Mouse (Mus musculus) cortical plate, adult 2 months (tissue): Measurements from ENCODE around the gene Ddx52. TPM values are rescaled to one million over a fixed set of nuclear protein-coding genes. Genes with fewer than 3 reads are reported as not detected.

Experiments
- H3K27ac ChIP-seq: fragments of 200-500 bp; 2 replicates; pipeline ENCODE4 v1.5.1; 2012; ENCODE audit warnings: low read length, control low read depth, inconsistent platforms; ENCODE audit not compliant: insufficient read depth
- H3K4me1 ChIP-seq: fragments of 200-500 bp; 2 replicates; pipeline ENCODE4 v1.6.1; 2011; ENCODE audit warnings: low read length; ENCODE audit not compliant: control insufficient read depth, insufficient read depth
- H3K4me3 ChIP-seq: fragments of 200-500 bp; 2 replicates; pipeline ENCODE4 v1.5.1; 2011; ENCODE audit warnings: mild to moderate bottlenecking, low read length, control low read depth; ENCODE audit not compliant: insufficient read depth
- CTCF ChIP-seq: fragments of 200-500 bp; IDR thresholded peaks from 2 replicates; pipeline ENCODE4 v1.5.1; 2011; ENCODE audit warnings: mild to moderate bottlenecking, control low read depth, low read length; ENCODE audit not compliant: insufficient read depth; ENCODE audit errors: extremely low read depth
- POLR2A ChIP-seq: fragments of 200-500 bp; IDR thresholded peaks from 2 replicates; pipeline ENCODE4 v1.6.1; 2011; ENCODE audit warnings: mild to moderate bottlenecking, low read length, control low read depth; ENCODE audit not compliant: insufficient read depth; ENCODE audit errors: extremely low read depth
- polyA plus RNA-seq: library from polyadenylated mRNA; depleted of rRNA; stranded (reverse); fragments of >200 nt; gene quantifications from 2 replicates; pipeline ENCODE4 v1.2.3, GENCODE M21; 2012

Gene Ddx52
- polyA plus RNA-seq, 1 experiment = 12.3 TPM

GRCm38 (mm10) chr11:83991701-83992100 is 49.8 kb downstream of the Ddx52 start:
- no peak overlapping the region for H3K27ac ChIP-seq
- TF ChIP-seq CTCF (no peak), POLR2A (no peak)
- peaks cover 6% of the 10 kb centered on the region; the same call in 1 of the 2 replicates for H3K4me1 ChIP-seq
- no peak overlapping the region for H3K4me3 ChIP-seq

GRCm38 (mm10) chr11:83993428-83993827 is 51.6 kb downstream of the Ddx52 start:
- H3K27ac ChIP-seq = no peak overlapping the region
- TF ChIP-seq CTCF (no peak), POLR2A (no peak)
- peaks cover 6% of the 10 kb centered on the region; the same call in 1 of the 2 replicates for H3K4me1 ChIP-seq
- H3K4me3 ChIP-seq = no peak overlapping the region

DNA sequence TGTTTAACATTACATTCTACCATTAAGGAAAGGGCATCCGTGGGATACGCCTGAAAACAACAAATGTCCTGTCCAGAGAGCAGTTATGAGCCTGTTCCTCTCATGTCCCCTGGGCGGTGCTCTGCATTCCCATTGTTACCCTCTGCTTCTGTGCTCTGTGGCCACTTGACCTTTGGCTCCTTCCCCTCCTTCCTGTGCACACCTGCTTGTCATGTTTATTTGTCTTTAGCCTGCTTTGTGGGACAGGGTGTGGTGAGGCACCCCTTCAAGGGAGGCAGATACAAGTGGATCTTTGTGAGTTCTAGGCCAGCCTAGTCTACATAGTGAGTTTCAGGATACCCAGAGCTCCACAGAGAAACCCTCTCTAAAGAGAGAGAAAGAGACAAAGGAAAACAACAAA is 52.6 kb downstream of the Ddx52 start:
- no peak overlapping the region for H3K27ac ChIP-seq
- TF ChIP-seq POLR2A = no peak
- no peak for TF ChIP-seq CTCF

GRCm38 (mm10) chr11:83995535-83995950 is 53.7 kb downstream of the Ddx52 start:
- no peak overlapping the region for H3K27ac ChIP-seq
- TF ChIP-seq POLR2A (no peak), CTCF (no peak)
- H3K4me1 ChIP-seq = peaks cover 6% of the 10 kb centered on the region; the same call in 1 of the 2 replicates

More for the DNA sequence above, 52.6 kb downstream of the Ddx52 start:
- Histone ChIP-seq H3K4me1 (peaks cover 6% of the 10 kb centered on the region; the same call in 1 of the 2 replicates), H3K4me3 (no peak overlapping the region)

DNA sequence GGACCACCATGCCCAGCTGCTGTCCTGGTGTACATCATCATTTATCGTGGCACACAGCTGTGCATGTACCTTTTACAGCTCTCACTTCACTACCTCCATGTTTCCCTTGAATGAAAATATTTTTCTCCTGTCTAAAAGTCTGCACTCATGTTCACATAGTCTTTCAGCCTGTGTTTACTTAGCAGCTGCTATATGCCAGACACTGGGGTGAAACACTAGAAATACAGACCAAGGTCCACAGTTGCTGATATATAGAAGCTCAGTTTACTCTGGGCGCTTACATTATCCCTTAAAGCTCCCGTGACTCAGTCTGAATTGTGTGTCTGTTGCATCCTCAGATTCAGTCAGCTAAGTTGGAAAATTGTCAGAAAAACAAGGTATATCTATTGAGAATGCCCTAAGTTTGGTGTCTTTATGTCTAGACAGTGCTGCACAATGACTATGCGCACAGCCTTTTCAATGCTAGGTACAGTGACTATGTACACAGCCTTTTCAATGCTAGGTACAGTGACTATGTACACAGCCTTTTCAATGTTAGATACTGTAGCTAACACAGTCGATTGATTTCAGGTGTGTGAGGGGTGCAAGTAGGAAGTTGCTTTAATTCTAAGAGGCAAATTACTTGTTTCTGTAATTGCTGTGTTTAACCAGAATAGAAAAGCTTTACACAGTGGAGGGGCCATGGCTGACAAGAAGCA is 55.5 kb downstream of the Ddx52 start:
- no peak for TF ChIP-seq CTCF
- no peak for TF ChIP-seq POLR2A
- Histone ChIP-seq H3K4me3 (no peak overlapping the region), H3K27ac (no peak overlapping the region), H3K4me1 (peaks cover 6% of the 10 kb centered on the region; the same call in 1 of the 2 replicates)

More at GRCm38 (mm10) chr11:83995535-83995950, 53.7 kb downstream of the Ddx52 start:
- no peak overlapping the region for H3K4me3 ChIP-seq

DNA sequence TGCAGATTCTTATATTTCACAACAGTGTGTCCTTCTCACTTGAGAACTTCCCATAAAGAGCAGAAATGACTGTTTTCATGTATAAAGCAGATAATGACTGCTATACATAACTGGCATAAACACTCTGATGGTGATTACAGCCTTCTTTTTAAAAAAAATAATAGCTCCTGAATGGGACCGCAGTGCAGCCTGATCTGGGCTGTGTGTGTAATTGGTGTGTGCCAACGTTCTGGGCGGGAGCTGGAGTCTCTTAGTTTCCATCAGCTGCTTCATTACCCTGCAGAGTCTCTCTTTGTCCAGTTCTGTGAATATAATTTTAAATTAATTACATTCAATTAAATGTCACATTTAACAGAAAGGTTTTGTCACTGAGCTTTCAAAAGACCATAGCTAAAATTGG is 57.1 kb downstream of the Ddx52 start:
- Histone ChIP-seq H3K27ac (no peak overlapping the region), H3K4me1 (peaks cover 6% of the 10 kb centered on the region; the same call in 1 of the 2 replicates), H3K4me3 (no peak overlapping the region)
- TF ChIP-seq POLR2A = no peak
- no peak for TF ChIP-seq CTCF

GRCm38 (mm10) chr11:83999411-83999915 is 57.6 kb downstream of the Ddx52 start:
- H3K27ac ChIP-seq = no peak overlapping the region
- no peak overlapping the region for H3K4me3 ChIP-seq
- peaks cover 6% of the 10 kb centered on the region; the same call in 1 of the 2 replicates for H3K4me1 ChIP-seq
- no peak for TF ChIP-seq POLR2A
- TF ChIP-seq CTCF = no peak

DNA sequence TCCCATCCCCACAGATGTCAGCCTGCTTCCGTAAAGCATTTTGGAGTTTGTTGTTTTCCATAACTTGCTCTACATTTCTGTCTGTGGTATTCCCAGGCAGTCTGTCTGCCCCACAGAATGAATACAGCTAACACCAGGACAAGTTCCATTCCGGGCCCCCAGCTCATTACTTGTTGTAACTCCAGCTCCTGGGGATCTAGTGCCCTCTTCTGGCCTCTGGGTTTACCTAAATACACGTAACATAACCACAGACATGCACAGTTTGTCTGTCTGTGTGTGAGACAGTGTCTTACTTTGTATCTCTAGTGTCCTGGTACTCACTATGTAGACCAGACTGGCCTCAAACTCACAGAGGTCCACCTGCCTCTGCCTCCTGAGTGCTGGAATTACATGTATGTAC is 59.4 kb downstream of the Ddx52 start:
- TF ChIP-seq CTCF (no peak), POLR2A (no peak)

DNA sequence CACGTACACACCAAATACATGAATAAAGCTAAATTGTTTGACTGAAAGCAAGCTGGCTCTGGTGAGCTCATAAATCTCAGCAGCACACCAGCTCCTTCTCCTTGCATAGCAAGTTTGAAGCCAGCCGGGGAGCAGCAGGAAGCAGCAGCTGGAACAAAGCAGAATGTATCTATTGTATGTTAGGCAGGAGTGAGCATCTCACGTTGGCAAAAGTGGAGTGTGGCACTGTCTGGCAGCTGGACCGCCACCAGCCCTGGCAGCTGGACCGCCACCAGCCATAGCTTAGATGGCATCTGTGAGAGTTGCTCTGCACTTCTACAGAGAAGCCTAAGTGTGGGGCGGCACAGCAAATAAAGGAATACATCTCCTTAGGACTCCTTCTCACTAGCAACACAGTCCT is 62.1 kb downstream of the Ddx52 start:
- H3K4me3 ChIP-seq = no peak overlapping the region
- H3K4me1 ChIP-seq = no peaks in the 10 kb centered on the region
- no peak overlapping the region for H3K27ac ChIP-seq
- TF ChIP-seq CTCF (no peak), POLR2A (no peak)

More for the DNA sequence above, 59.4 kb downstream of the Ddx52 start:
- Histone ChIP-seq H3K4me3 (no peak overlapping the region), H3K27ac (no peak overlapping the region), H3K4me1 (no peaks in the 10 kb centered on the region)

GRCm38 (mm10) chr11:84009001-84009400 is 67.1 kb downstream of the Ddx52 start:
- TF ChIP-seq CTCF (0 out of 2 replicates have a peak, but pooled peaks have one; percentile 13), POLR2A (no peak)
- no peak overlapping the region for H3K4me3 ChIP-seq
- no peak overlapping the region for H3K27ac ChIP-seq
- peaks cover 7% of the 10 kb centered on the region for H3K4me1 ChIP-seq
